Mouse (Mus musculus): ENCODE measurements at regions not wholly inside any gene's neighbourhood (a gene's known extent, or its start where the extent isn't known, plus 50 kb on each side); places are given as distances from the start of the nearest gene placed in this dataset.

DNA sequence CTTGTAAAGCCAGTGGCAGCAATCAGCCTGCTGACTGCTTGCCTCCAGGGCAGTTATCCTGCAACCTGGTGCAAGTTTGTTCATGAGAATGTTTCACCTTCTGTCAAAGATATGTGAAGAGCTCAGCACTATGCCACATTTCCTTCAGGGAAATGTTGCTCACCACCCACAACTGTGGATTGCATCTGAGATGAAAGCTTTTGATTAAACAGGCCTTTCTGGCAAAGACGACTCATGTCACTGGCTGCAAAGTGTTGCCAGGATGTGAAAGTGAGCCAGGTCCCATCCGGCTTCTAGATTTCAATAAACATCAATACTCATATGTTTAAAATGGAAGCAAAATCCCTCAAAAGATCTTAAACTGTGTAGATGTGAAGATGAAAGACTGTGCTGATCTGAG lies 2121.0 kb downstream of the Gm37988 start:
- no peak for DNase-seq (ENCODE audit: extremely low read depth, insufficient read length, low spot score)

- DNase-seq (ENCODE audit: extremely low read depth, insufficient read length, low spot score), result no peak
Observed at GRCm38 (mm10) chr1:6931876-6932275, 2124.2 kb downstream of the Gm37988 start.

GRCm38 (mm10) chr1:6969838-6970237 lies 2162.1 kb downstream of the Gm37988 start:
- DNase-seq (ENCODE audit: extremely low read depth, insufficient read length, low spot score), result peak; percentile 11

- no peak for DNase-seq (ENCODE audit: extremely low read depth, insufficient read length, low spot score)
Observed at GRCm38 (mm10) chr1:6973749-6974327, 2166.1 kb downstream of the Gm37988 start.

- no peak for DNase-seq (ENCODE audit: extremely low read depth, insufficient read length, low spot score)
Observed at GRCm38 (mm10) chr1:6979626-6980025, 2171.9 kb downstream of the Gm37988 start.

GRCm38 (mm10) chr1:6984226-6984625 lies 2176.5 kb downstream of the Gm37988 start:
- no peak for DNase-seq (ENCODE audit: extremely low read depth, insufficient read length, low spot score)

GRCm38 (mm10) chr1:6997611-6998010 lies 2189.9 kb downstream of the Gm37988 start:
- DNase-seq (ENCODE audit: extremely low read depth, insufficient read length, low spot score), result no peak

DNA sequence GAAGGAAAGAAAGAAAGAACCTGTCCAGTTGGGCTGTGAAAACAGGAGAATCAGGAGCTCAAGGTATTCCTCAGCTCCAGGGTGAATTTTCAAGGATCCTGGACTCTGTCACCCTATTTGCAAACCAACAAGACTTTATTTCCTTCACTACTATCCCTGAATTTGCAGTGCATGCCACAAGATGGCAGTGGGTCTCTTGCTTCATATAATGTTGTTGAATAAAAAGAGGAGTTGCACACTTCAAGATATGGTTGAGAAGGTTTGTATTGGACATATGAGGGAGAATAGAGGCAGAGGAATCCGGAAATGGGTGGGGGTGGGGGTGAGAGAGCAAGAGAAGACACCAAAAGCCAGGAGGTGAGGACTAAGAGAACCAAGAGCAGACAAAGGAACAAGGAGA lies 2202.5 kb downstream of the Gm37988 start:
- DNase-seq (ENCODE audit: extremely low read depth, insufficient read length, low spot score), result no peak

All from 3134 (cell line).